Mouse (Mus musculus) natural killer cell, adult 2 months (primary cell): ENCODE measurements around the gene Cd274.
A peak's percentile ranks its signal among the peaks of the same experiment; 100 is the strongest.
"Not testable (repeated sequence)": the region's sequence is repeated elsewhere in the genome, so short reads cannot be mapped to it uniquely, and the experiment has no call there.

Experiments used
- DNase-seq, 2 experiments: peaks; one replicate each; pipeline ENCODE4 v3.0.0; 2022; ENCODE audit warnings: low spot score in 2 of 2

Gene Cd274

DNA sequence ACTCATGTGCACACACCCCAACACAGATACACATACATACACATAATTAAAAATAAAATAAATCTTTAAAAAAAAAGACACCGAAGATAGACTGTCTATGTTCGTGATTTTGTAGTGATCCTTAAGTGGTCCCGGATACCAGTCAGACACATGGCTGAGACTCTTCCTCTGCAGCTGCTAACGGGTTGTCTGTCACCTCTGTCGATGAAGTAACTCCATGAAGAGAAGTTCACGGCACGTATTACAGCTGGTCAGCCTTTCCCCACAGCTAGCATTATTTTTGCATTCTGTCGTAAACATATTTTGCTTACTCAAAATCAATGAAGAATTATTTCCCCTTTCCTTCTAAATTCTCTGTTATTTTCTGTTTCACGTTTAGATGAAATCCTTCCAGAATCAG is 26.1 kb downstream of the Cd274 start:
- DNase-seq, result no peak

DNA sequence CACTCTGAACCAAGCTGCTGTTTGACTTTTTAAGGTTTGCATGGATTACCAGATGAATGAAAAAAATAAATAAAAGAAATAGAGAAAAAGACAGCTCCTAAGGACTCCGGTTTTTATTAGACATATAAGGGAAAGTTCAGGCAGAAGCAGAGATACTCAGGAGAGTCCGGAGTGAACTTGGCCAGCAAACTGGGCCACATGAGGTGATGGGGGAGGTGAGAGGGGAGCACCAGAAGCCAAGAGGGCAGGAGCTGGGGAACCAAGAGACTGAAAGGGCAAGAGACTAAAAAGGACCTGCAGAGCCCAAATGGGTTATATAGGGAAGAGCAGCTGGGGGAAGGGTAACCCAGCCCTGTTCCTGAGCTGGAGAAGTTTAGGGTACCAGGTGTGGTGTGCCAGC is 27.5 kb downstream of the Cd274 start:
- DNase-seq, result no peak

DNA sequence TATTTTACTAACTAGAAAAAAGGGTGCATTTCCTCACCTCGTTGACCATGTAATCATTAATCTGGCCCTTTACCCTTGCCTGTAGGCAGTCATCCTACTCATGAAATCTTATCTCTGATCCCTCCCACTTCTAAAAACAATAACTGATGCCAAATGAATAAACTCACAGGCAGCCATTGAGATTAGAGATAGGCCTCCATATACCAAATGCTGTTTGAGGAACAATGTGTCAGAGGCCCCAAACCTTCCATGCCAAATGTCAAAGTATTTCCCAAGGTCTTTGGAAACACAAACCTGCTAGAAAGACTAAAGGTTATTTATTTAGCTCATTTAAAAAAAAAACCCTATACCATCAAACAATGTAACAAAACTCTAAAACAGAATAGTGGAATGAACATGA is 29.1 kb downstream of the Cd274 start:
- no peak for DNase-seq

DNA sequence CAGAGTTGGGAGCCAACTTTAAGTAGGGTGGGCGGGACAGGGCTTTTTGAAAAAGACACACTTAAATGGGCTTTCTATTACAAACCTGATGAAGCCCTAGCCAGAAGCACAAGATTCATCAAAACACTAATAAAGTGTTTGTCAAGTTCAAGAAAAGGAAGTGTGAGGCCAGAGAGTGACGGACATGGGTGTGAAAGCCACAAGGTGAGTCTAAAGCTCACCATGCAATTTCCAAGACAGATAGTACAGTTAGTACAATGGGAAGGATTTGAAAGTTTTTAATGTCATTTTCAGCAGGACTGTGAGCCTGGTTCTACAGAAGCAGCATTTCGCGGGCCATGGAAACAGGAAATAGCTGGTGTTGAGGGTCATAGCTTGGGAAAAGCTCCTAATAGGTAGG is 32.5 kb downstream of the Cd274 start:
- peak; percentile 39 to 64 for DNase-seq

DNA sequence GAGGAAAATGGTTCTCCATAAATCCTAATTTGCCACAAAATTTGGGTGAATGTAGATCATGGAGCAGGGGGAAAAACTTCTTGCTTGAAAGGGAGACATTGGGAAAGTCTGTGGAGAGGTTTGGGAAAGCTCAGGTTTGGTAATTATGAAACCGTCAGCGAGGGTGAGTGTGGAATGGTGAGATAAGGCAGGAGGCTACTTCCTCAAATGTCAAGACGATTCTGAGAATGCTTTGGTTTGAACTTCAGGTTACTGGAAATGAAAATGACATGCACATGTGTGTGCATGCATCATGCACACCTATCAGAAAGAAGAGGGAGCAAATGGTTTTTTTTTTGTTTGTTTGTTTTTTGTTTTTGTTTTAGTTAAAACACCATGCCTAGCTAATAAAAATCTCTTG is 33.2 kb downstream of the Cd274 start:
- no peak for DNase-seq

DNA sequence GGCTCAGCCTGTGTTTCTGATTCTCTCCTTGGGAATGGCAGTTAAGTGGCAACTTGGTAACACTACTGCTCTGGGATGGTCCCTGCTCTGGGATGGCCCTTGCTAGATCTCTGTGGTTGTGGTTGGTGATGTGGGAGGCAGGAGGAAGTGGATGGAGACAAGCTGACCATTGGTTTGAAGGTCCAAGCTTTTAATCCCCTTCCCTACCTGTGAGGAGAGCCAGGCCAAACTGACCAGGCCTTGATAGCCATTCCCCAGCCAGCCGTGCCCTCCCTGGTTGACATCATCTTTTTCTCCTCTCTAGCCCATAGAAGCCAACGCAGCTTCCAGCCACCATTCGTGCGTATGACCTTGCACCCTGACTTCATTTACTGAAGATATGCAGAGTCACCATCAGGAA is 35.4 kb downstream of the Cd274 start:
- DNase-seq, result no peak

DNA sequence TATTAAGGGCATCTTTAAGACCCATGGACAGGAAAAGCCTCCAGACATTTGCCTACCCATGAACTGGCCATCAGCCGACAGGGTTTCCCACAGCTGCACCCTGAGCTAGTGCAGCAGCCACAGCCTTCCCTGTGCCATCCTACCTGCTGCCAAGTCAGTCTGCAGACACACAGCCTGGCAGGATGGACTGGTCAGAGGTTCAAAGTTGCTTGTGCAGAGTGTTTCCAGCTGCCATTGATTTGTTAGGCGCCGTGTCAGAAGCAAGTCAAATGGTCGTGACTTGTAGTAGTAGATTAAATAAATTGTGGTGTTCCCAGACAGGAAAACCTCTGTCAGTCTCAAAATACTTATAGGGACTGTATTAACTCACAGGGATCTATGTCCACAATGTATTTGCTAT is 36.0 kb downstream of the Cd274 start:
- DNase-seq, result no peak

DNA sequence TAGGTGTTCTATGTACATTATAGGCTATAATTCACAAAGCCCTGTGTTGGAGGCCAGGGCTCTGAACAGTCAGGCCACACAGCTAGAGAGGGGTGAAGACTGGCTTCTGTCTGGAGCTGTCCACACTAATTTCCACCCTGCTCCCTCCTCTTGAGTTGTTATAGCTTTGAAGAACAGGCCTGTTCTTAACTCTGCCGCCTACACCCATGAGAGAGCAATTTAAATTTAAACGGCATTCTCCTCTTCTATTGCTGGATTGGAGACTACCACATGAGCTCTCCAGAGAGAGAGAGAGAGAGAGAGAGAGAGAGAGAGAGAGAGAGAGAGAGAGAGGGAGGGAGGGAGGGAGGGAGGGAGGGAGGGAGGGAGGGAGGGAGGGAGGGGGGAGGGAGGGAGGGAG is 38.1 kb downstream of the Cd274 start:
- no peak for DNase-seq

DNA sequence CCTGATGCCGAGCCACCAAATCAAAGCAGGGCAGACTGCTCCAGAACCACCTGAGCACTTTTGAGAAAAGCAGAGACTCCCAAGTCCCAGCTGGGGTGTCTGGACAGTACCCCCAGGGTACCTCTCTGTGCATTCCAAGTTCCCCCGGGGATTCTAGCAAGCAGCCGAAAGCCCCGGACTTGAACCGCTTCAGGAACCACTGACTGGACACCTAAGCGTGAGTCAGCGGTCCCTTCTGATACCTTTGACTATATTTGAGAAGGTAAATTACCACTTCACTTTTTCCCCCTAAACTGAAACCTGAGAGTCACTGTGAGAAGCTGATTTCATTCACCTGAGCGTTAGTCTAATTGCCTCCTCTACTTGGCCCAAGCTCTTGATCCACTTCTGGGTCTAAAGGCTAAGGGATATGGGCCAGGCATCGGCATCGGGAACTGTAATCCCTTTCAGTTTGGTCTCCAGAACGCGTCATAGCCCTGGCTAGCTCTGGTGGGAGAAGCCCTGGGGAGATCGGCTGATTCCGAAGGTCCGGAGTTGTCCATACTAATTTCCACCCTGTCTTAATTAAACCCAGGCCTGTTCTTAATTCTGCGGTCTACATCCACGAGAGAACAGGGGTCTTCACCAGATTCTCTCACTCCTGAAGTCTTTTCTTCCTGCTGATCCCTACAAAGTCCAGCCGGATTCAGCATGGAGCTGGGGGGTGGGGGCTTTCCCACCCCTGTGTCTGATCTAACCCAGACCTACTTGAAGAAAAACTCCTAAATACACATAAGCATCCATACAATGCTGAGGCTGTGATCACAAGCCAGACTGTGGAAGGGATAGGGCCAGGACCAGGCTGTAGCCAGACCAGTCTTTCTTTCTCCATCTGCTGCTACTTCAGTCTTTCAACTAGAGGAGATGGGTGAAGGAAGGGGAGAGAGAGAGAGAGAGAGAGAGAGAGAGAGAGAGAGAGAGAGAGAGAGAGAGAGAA is 39.1 kb downstream of the Cd274 start:
- no peak for DNase-seq

DNA sequence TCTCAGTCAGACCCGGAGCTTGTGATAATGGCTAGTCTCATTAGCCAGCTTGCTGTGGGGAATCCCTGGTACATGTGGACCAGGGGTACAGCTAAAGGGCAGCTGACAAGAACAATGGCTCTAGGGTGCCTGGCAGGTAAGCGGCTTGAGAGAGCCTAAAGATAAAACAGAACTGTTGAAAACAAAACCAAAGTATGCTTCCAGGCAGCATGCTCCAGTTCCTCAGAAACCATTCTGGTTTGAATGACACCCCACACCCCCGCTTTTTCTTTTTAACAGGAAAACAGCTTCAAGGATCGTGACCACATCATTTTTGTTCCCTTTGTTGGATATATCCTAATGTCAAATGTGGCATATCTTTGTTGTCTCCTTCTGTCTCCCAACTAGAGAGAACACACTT is 43.4 kb downstream of the Cd274 start, which contains the start of gene Pdcd1lg2:
Pdcd1lg2 (plus strand) TSS at position 301 of the 400 bp plus-strand sequence.
- DNase-seq, result no peak

DNA sequence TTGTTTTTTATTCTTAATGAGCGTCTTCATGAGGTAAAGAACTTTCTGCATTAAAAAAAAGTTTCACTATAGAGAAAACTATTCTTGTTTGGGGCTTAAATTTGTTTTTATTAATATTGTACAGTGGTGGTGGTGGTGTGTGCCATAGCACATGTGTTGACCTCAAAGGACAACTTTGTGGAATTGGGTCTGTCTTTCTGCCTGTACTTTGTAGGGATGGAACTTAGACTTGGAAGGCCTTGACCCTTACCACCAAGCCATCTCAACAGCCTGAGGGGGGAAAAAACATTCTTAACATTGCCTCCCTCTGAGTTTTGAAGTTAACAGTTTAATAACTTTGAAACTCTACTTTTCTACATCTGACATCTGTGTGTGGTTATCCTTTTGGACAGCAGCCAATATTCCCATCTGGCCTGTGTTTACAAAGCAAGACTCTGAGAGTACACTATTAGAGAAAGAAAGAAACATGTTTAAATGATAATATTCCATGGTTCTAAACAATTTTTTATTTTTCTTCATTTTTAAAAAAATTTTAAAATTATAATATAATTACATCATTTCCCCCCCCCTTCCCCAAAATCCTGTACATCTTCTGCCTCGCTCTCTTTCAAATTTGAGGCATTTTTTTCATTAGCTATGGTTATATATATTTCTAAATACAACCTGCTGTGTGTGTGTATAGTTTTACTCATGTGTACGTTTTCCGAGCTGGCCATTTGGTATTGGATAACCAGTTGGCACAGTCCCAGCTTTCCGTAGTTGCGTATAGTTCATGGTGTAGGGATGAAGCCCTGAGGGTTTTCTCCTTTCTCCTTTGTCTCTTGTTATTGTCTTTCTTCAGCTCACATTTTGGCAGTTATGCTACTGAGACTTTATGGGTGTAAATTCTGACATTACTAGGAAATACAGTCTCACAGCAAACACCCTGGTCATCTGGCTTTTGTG is 45.5 kb downstream of the Cd274 start:
- no peak for DNase-seq

DNA sequence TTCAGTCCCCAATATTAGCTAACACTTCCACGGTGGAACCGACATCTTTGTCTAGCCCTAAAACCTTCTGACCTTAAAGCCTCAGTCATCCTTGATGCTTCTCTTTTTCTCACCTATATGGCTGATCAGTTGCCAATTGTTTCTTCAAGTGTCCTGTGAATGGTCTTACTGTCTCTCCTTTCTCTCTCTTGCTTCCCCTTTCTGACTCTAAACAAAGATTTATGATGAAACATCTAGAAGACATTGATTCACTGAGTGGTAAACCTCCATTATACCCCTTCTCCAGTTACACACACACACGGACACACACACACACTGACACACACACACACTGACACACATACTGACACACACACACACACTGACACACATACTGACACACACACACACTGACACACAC is 47.3 kb downstream of the Cd274 start:
- no peak for DNase-seq

DNA sequence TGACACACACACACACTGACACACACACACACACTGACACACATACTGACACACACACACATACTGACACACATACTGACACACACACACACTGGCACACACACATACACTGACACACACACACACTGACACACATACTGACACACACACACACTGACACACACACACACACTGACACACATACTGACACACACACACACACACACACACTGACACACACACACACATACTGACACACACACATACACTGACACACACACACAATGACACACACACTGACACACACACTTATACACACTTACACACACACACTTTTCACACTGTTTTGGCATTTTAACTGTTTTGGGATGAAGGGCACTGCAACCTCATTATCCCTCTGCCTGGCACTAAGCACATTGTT is 47.7 kb downstream of the Cd274 start:
- DNase-seq, result not testable (repeated sequence)

DNA sequence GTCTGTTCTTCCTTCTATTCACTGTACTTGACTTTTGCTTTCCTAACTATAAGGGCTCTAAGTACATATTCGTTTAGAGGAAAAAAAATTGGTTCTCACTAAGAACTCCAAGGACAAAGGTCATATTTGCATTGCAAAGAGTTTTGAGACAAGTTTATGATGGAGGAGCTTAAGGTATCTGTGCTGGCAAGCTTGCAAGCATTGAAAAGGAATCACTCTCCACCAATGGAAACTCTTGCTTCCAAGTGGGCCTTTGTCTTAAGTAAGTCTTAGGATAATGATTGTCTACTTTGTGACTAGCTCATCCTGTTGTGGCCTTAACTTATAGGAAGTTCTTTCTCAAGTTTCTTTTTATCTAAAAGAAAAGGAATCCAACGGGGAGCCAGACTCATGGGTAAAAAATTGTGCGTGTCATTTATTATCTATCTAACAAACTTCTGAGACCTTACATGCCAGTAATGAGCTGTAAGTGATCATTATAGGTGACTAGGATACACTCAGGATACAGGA is 49.2 kb downstream of the Cd274 start:
- no peak for DNase-seq

DNA sequence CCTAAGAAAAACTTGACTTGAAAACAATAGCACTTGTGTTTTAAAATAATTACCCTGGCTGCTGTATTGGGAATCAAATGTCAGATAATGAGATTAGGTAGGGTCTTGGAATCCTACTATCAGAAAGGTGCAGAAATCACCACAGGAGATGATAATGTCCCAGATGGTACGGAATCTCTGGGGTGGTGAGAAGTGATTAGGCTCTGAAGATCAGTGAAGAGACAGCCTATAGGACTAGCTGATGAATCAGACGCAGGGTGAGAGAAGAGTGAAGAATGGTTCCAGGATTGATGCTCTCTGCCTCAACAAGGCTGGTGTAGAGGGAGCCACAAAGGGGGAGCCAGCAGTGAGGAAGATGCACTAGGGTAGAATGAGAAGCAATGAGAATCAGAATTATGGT is 49.9 kb downstream of the Cd274 start:
- DNase-seq, result no peak

DNA sequence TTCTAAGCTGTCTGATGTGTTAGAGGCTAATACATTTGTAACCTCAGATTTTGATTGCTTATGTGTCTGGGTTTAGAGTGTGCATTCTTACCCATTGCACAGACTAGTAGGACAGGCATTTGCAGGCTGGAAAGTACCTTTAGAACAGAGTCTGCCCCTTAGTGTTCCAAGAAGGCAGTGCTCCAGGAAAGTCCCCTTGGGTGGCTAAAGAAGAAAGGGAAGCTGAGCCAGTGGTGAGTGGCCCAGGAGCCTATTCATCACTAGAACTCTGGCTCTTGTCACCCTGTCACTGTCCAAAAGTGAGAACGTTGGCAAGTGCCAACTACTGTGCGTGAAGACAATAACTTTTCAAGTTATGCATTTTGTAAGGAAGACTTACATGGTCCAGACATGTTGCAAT is 50.6 kb downstream of the Cd274 start:
- peak; percentile 36 to 52 for DNase-seq

DNA sequence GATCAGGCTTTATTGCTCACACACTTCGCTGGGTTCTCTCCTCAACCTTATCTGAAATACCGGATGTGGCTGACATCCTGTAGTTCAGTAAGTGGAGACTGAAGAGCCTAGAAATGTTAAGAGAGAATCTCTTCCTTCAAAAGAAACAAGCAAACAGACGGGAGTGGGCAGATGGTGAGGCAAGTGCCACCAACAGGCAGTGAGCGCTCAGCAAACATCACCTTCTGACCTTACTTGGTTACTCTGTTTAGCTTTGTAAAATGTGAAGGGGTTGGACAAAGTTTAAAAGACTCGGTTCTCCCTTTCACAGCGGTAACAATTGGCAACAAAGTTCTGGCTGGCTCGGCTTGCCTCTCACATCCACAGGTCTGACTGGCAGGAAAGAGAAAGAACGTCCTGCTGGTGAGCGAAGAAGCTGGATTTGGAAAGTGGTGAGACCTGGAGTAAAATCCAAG is 51.4 kb downstream of the Cd274 start:
- DNase-seq, result peak; percentile 43 to 53

DNA sequence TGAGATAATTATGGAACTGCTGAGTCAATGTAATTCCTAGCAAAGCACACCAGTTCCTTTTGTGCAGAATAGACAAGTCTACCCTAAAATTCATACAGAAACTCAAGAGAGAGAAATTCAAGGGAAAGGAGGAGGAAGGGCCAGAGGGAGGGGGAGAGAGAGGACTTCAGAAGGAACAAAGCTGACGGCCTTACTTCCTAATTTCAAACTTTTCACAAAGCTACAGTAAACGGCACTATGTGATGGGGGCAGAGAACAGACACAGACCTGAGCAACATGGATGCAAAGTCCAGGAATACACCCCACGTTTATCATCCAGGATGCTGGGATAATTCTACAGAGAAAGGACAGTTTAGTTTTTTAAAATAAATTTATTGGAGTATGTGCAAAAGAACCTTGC is 52.3 kb downstream of the Cd274 start:
- no peak for DNase-seq

DNA sequence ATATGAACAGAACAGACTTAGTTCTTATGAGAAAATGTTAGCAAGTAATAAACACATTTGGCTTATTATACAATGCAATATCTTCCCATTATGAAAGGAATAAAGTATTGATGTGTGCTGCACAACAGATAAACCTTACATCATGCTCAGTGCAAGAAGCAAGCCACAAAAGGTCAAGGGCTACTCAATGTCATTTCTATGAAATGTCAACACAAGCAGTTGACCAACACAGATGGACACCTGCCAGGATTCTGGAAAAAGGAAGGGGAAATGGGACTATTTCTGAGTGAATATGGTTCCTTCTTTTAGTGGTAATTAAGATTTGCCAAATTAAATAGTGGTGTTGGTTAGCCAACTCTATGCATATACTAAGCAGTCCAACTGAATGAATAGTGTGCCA is 52.7 kb downstream of the Cd274 start:
- DNase-seq, result no peak

DNA sequence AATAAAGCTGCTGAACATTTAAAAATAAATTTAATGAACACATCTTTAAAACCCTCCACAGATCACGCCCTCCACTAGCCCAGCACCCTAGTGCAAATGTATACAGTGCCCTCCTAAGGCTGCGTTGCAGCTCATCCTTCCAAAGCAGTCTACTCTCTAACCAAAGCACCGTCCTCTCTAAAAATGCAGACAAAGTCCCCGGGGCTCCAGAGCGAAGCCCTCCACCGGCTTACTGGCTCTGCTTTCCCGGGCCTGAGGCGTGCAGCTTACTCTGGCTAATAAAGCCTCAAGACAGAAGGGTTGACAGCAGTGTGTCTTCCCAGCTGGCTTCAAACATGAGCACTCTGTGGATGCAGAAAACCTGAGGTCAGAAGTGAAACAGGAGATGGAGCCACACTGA is 53.1 kb downstream of the Cd274 start:
- DNase-seq, result no peak

DNA sequence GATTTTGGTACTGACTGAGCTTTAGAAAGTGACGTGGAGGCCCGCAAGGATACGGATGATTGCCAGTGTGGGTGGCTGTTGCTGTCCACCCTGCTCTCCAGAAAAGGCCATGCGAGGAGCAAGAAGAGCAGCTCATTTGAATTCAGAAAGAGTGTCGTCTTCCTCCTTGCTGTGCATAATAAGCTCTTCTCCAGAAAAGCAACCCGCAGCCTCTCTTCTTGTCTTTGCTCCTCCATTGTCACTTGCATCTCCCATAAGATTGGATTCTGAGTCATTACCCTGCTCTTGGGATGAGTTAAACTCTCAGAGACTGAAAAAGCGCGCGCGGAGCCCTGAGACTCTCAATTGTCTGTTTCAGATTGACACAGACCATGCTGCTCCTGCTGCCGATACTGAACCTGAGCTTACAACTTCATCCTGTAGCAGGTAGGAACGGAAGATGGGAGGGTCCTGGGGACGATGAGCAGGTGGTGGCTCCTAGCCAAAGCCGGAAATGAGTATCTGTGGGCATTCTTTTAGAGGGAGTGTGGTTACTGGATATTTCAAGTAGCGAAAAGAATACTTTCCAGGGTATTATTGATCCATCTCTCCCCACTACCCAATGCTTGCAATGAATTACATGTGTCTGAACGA is 54.9 kb downstream of the Cd274 start:
- no peak for DNase-seq

DNA sequence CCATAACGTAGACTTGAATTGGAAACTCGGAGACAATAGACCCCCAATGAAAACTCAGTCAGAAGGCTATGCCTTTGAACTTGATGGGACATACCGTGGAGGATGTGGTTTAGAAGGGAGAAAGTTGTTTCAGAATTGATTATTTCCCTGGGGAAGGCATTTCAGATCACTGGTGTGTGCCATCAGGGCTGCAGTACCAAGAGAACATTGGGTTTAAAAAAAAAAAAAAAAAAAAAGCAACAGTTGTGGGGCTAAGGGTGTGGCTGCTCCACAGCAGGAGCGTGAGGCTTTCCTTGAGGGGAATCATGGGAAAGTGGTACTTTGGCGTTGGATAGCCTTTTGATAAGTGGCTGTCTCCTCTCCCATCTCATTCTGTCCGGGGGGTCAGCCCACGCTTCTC is 55.5 kb downstream of the Cd274 start:
- no peak for DNase-seq
